Mouse (Mus musculus) thymus, adult 2 months (tissue): ENCODE results near the gene Dpyd. TPM values are rescaled to one million over a fixed set of nuclear protein-coding genes. Genes with fewer than 3 reads are reported as not detected.

Source experiments
- DNase-seq: peaks from one replicate; pipeline ENCODE4 v3.0.0; 2021
- H3K27ac ChIP-seq: fragments of 200-500 bp; 2 replicates; pipeline ENCODE4 v1.5.1; 2012; ENCODE audit warnings: low read length, control low read depth; ENCODE audit not compliant: control insufficient read depth, insufficient read depth
- H3K27me3 ChIP-seq: fragments of 200-500 bp; 2 replicates; pipeline ENCODE4 v1.6.1; 2012; ENCODE audit warnings: mild to moderate bottlenecking, low read length, moderate library complexity, mixed read lengths; ENCODE audit not compliant: control insufficient read depth, insufficient read depth
- H3K36me3 ChIP-seq: fragments of 200-500 bp; 2 replicates; pipeline ENCODE4 v1.6.1; 2012; ENCODE audit warnings: mild to moderate bottlenecking, low read length, moderate library complexity; ENCODE audit not compliant: control insufficient read depth, insufficient read depth
- H3K4me1 ChIP-seq: fragments of 200-500 bp; replicated peaks from 2 replicates; pipeline ENCODE4 v1.6.1; 2012; ENCODE audit warnings: low read length; ENCODE audit not compliant: control insufficient read depth, insufficient read depth
- H3K4me3 ChIP-seq: fragments of 200-500 bp; 2 replicates; pipeline ENCODE4 v1.5.1; 2012; ENCODE audit warnings: mild to moderate bottlenecking, low read length, control low read depth, moderate library complexity; ENCODE audit not compliant: control insufficient read depth, insufficient read depth
- CTCF ChIP-seq: fragments of 200-500 bp; IDR thresholded peaks from 2 replicates; pipeline ENCODE4 v1.5.1; 2012; ENCODE audit warnings: mild to moderate bottlenecking, control low read depth, low read length, moderate library complexity, borderline replicate concordance; ENCODE audit not compliant: control insufficient read depth, poor library complexity, insufficient read depth; ENCODE audit errors: extremely low read depth
- POLR2A ChIP-seq: fragments of 200-500 bp; IDR thresholded peaks from 2 replicates; pipeline ENCODE4 v1.6.1; 2012; ENCODE audit warnings: mild to moderate bottlenecking, low read length, control low read depth, moderate library complexity; ENCODE audit not compliant: control insufficient read depth, poor library complexity, insufficient read depth; ENCODE audit errors: extremely low read depth
- WGBS: fragments of 180-500 bp; shearing (Covaris S2); methylation state at CpG from one replicate; pipeline ENCODE4 v1.1.7; 2018; 5-methylcytosine and 5-hydroxymethylcytosine counted together
- polyA plus RNA-seq: library from polyadenylated mRNA; depleted of rRNA; stranded (reverse); fragments of >200 nt; gene quantifications from 2 replicates; pipeline ENCODE4 v1.2.3, GENCODE M21; 2012

The Dpyd gene
- polyA plus RNA-seq, 1 experiment, result 0.85 TPM

- no peaks in the 10 kb centered on the region for H3K27me3 ChIP-seq
- WGBS, result 82% methylated on average over 7 of the region's 7 CpGs
- no peak overlapping the region for H3K4me3 ChIP-seq
- no peak for DNase-seq
- no peaks in the 10 kb centered on the region for H3K4me1 ChIP-seq
- TF ChIP-seq CTCF, result no peak
- no peak for TF ChIP-seq POLR2A
- H3K36me3 ChIP-seq, result no peaks in the 10 kb centered on the region
- no peak overlapping the region for H3K27ac ChIP-seq
These were observed 114.3 kb downstream of the Dpyd start for GRCm38 (mm10) chr3:118676052-118676777.

GRCm38 (mm10) chr3:118680803-118681202 lies 118.9 kb downstream of the Dpyd start:
- H3K4me3 ChIP-seq, result no peak overlapping the region
- no peak for TF ChIP-seq CTCF
- no peak for TF ChIP-seq POLR2A
- H3K27ac ChIP-seq, result no peak overlapping the region
- DNase-seq, result no peak
- H3K36me3 ChIP-seq, result no peaks in the 10 kb centered on the region
- H3K27me3 ChIP-seq, result no peaks in the 10 kb centered on the region
- no peaks in the 10 kb centered on the region for H3K4me1 ChIP-seq
- 48% methylated on average over 4 of the region's 4 CpGs for WGBS

GRCm38 (mm10) chr3:118750269-118750668 lies 188.3 kb downstream of the Dpyd start:
- Histone ChIP-seq H3K27me3 (no peaks in the 10 kb centered on the region), H3K27ac (no peak overlapping the region), H3K4me1 (no peaks in the 10 kb centered on the region), H3K4me3 (no peak overlapping the region), H3K36me3 (no peaks in the 10 kb centered on the region)
- TF ChIP-seq POLR2A (no peak), CTCF (no peak)
- no peak for DNase-seq
- 81% methylated on average over 3 of the region's 3 CpGs for WGBS

- no peaks in the 10 kb centered on the region for H3K27me3 ChIP-seq
- no peaks in the 10 kb centered on the region for H3K36me3 ChIP-seq
- H3K27ac ChIP-seq, result no peak overlapping the region
- no peaks in the 10 kb centered on the region for H3K4me1 ChIP-seq
- WGBS, result 78% methylated on average over 2 of the region's 2 CpGs
- no peak overlapping the region for H3K4me3 ChIP-seq
- no peak for DNase-seq
- TF ChIP-seq POLR2A (no peak), CTCF (no peak)
These were observed 191.7 kb downstream of the Dpyd start for GRCm38 (mm10) chr3:118753623-118754022.

- no peak for TF ChIP-seq POLR2A
- no peak for TF ChIP-seq CTCF
- H3K27ac ChIP-seq, result no peak overlapping the region
- no peak for DNase-seq
- no peaks in the 10 kb centered on the region for H3K36me3 ChIP-seq
- 88% methylated on average over 1 of the region's 1 CpGs for WGBS
- H3K27me3 ChIP-seq, result no peaks in the 10 kb centered on the region
- no peaks in the 10 kb centered on the region for H3K4me1 ChIP-seq
- no peak overlapping the region for H3K4me3 ChIP-seq
These were observed 194.2 kb downstream of the Dpyd start for GRCm38 (mm10) chr3:118756099-118756498.

- 85% methylated on average over 1 of the region's 1 CpGs for WGBS
These were observed 251.0 kb downstream of the Dpyd start for GRCm38 (mm10) chr3:118812885-118813284.

GRCm38 (mm10) chr3:118850613-118851527 lies 288.9 kb downstream of the Dpyd start:
- no peak overlapping the region for H3K27ac ChIP-seq
- no peak for TF ChIP-seq POLR2A
- no peak for TF ChIP-seq CTCF
- DNase-seq, result no peak
- no peaks in the 10 kb centered on the region for H3K36me3 ChIP-seq
- 79% methylated on average over 4 of the region's 4 CpGs for WGBS
- H3K27me3 ChIP-seq, result no peaks in the 10 kb centered on the region
- H3K4me3 ChIP-seq, result no peak overlapping the region
- H3K4me1 ChIP-seq, result no peaks in the 10 kb centered on the region

More at GRCm38 (mm10) chr3:118812885-118813284, 251.0 kb downstream of the Dpyd start:
- Histone ChIP-seq H3K4me1 (no peaks in the 10 kb centered on the region), H3K36me3 (no peaks in the 10 kb centered on the region), H3K27ac (no peak overlapping the region), H3K4me3 (no peak overlapping the region), H3K27me3 (no peaks in the 10 kb centered on the region)
- DNase-seq, result no peak
- TF ChIP-seq CTCF (no peak), POLR2A (no peak)
